Comparison of ENCODE assay signal across 11 mouse cellular contexts in the genomic region with DNA sequence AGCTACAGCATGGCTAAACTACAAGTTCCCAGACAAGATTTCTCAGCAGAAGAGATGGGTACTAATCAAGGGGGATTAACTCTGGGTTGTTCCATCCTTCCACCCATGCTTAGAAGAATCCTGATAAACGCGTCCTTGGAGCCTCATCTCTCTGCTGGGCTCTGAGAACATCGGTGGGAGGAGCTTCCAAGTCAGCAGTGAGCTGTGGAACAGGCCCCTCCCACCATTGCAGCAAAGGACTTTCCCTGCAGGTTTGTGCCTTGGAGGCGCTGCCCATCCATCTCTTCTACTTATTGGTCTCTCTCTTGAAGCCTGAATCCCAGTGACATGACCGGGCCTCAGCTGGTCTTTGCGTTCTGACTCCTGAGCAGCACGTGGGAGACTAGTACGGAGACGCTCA. TPM values are rescaled to one million over a fixed set of nuclear protein-coding genes. Genes with fewer than 3 reads are reported as not detected.
DNase-seq lines count a peak whose midpoint lies in the region; ATAC-seq lines count a peak whose summit lies in the region.
"Had no signal": no experiment of that assay in that cellular context is flagged by ENCODE, and none has a peak within 500 bp of the region (broad histone marks: within the 10 kb centered on the region; RNA-seq: fewer than 3 reads in every experiment).

No protein-coding gene starts in this region.

- 63% methylated on average over 9 of the region's 9 CpGs for WGBS in embryonic facial prominence, embryonic 13.5 days
- WGBS in embryonic facial prominence, embryonic 10.5 days: 63% methylated on average over 9 of the region's 9 CpGs
- WGBS in kidney, embryonic 15.5 days: 69% methylated on average over 9 of the region's 9 CpGs
- 63% methylated on average over 9 of the region's 9 CpGs for WGBS in kidney, embryonic 16.5 days
- 62% methylated on average over 9 of the region's 9 CpGs for WGBS in stomach, embryonic 16.5 days

- H3K27ac ChIP-seq in embryonic facial prominence, embryonic 13.5 days: peak overlapping the region; percentile 23; the same call in 1 of the 2 replicates
- H3K27ac ChIP-seq in embryonic facial prominence, embryonic 10.5 days (replicated peaks): no peak overlapping the region
- H3K27ac ChIP-seq in kidney, embryonic 15.5 days: peak overlapping the region; percentile 48; the same call in 1 of the 2 replicates
- no peak overlapping the region for H3K27ac ChIP-seq in kidney, embryonic 16.5 days (ENCODE audit: low read length)
- H3K27ac ChIP-seq in stomach, embryonic 16.5 days (ENCODE audit: low read length): peak overlapping the region; percentile 68

- no peak overlapping the region for H3K4me3 ChIP-seq in embryonic facial prominence, embryonic 13.5 days
- H3K4me3 ChIP-seq in embryonic facial prominence, embryonic 10.5 days: no peak overlapping the region
- H3K4me3 ChIP-seq in kidney, embryonic 15.5 days (replicated peaks): no peak overlapping the region
- no peak overlapping the region for H3K4me3 ChIP-seq in kidney, embryonic 16.5 days (ENCODE audit: low read length)
- H3K4me3 ChIP-seq in stomach, embryonic 16.5 days (replicated peaks; ENCODE audit: low read length): no peak overlapping the region
- H3K4me3 ChIP-seq: erythroblast, embryonic 14.5 days; limb, embryonic 12.5 days; megakaryocyte, embryonic 14.5 days had no signal

- no peaks in the 10 kb centered on the region for H3K27me3 ChIP-seq in embryonic facial prominence, embryonic 13.5 days
- H3K27me3 ChIP-seq in embryonic facial prominence, embryonic 10.5 days (replicated peaks; ENCODE audit: low read depth, poor library complexity, severe bottlenecking): no peaks in the 10 kb centered on the region
- no peaks in the 10 kb centered on the region for H3K27me3 ChIP-seq in kidney, embryonic 15.5 days
- H3K27me3 ChIP-seq in kidney, embryonic 16.5 days (ENCODE audit: insufficient read depth, low read length): no peaks in the 10 kb centered on the region
- no peaks in the 10 kb centered on the region for H3K27me3 ChIP-seq in stomach, embryonic 16.5 days (ENCODE audit: control insufficient read depth, insufficient read depth, low read length)
- H3K27me3 ChIP-seq: limb, embryonic 12.5 days; megakaryocyte, embryonic 14.5 days had no signal

- no peak overlapping the region for H3K4me2 ChIP-seq in embryonic facial prominence, embryonic 13.5 days
- no peak overlapping the region for H3K4me2 ChIP-seq in kidney, embryonic 15.5 days
- H3K4me2 ChIP-seq in kidney, embryonic 16.5 days (replicated peaks; ENCODE audit: low read depth, low read length): no peak overlapping the region
- no peak overlapping the region for H3K4me2 ChIP-seq in stomach, embryonic 16.5 days (ENCODE audit: low read depth, low read length)
- H3K4me2 ChIP-seq: limb, embryonic 12.5 days had no signal

- no peaks in the 10 kb centered on the region for H3K36me3 ChIP-seq in embryonic facial prominence, embryonic 13.5 days
- H3K36me3 ChIP-seq in embryonic facial prominence, embryonic 10.5 days (replicated peaks): no peaks in the 10 kb centered on the region
- no peaks in the 10 kb centered on the region for H3K36me3 ChIP-seq in kidney, embryonic 15.5 days
- no peaks in the 10 kb centered on the region for H3K36me3 ChIP-seq in kidney, embryonic 16.5 days (ENCODE audit: insufficient read depth, low read length)
- no peaks in the 10 kb centered on the region for H3K36me3 ChIP-seq in stomach, embryonic 16.5 days (ENCODE audit: control insufficient read depth, insufficient read depth, low read length)
- H3K36me3 ChIP-seq: limb, embryonic 12.5 days had no signal

- H3K4me1 ChIP-seq in embryonic facial prominence, embryonic 13.5 days: peaks cover 44% of the 10 kb centered on the region
- H3K4me1 ChIP-seq in embryonic facial prominence, embryonic 10.5 days: peaks cover 40% of the 10 kb centered on the region
- H3K4me1 ChIP-seq in kidney, embryonic 15.5 days: peaks cover 45% of the 10 kb centered on the region
- H3K4me1 ChIP-seq in kidney, embryonic 16.5 days (ENCODE audit: insufficient read depth, low read length): peaks cover 38% of the 10 kb centered on the region
- peaks cover 35% of the 10 kb centered on the region for H3K4me1 ChIP-seq in stomach, embryonic 16.5 days (ENCODE audit: control insufficient read depth, insufficient read depth, low read length)

- H3K9ac ChIP-seq in embryonic facial prominence, embryonic 13.5 days: no peak overlapping the region
- no peak overlapping the region for H3K9ac ChIP-seq in kidney, embryonic 15.5 days
- no peak overlapping the region for H3K9ac ChIP-seq in kidney, embryonic 16.5 days (replicated peaks; ENCODE audit: low read length)
- no peak overlapping the region for H3K9ac ChIP-seq in stomach, embryonic 16.5 days (ENCODE audit: low read length)
- H3K9ac ChIP-seq: limb, embryonic 12.5 days had no signal

- DNase-seq in embryonic facial prominence, embryonic 10.5 days (ENCODE audit: low spot score): no peak
- peak; percentile 44 for DNase-seq in retina, postnatal 1 day
- no peak for DNase-seq in retina, embryonic 14.5 days (ENCODE audit: low spot score)
- DNase-seq in cerebellum, adult 11 months: no peak

- ATAC-seq in embryonic facial prominence, embryonic 13.5 days (ENCODE audit: insufficient number of reproducible peaks, insufficient read depth, low FRiP score, low TSS enrichment, low read depth): no peak
- ATAC-seq in kidney, embryonic 15.5 days (replicated peaks; ENCODE audit: low FRiP score): no peak
- no peak for ATAC-seq in kidney, embryonic 16.5 days (ENCODE audit: low FRiP score, low TSS enrichment)
- no peak for ATAC-seq in stomach, embryonic 16.5 days (ENCODE audit: insufficient read depth, low FRiP score)

- H3K9me3 ChIP-seq in embryonic facial prominence, embryonic 13.5 days: no peaks in the 10 kb centered on the region
- H3K9me3 ChIP-seq in embryonic facial prominence, embryonic 10.5 days: no peaks in the 10 kb centered on the region
- no peaks in the 10 kb centered on the region for H3K9me3 ChIP-seq in kidney, embryonic 15.5 days (replicated peaks)
- no peaks in the 10 kb centered on the region for H3K9me3 ChIP-seq in kidney, embryonic 16.5 days (ENCODE audit: low read length)
- no peaks in the 10 kb centered on the region for H3K9me3 ChIP-seq in stomach, embryonic 16.5 days (replicated peaks; ENCODE audit: control insufficient read depth, low read length)
- H3K9me3 ChIP-seq: limb, embryonic 12.5 days; megakaryocyte, embryonic 14.5 days had no signal

RNA-seq across cellular contexts. Expression of a gene that starts 36.2 kb away (rescaled TPM):
- polyA plus RNA-seq in embryonic facial prominence, embryonic 13.5 days (2015; fragmentation: Nextera tagmentation; extraction: Ambion mirVana): 25.5 and 29.1 TPM in 2 replicates
- polyA plus RNA-seq in embryonic facial prominence, embryonic 10.5 days (2016; fragmentation: Nextera tagmentation; extraction: Ambion mirVana): 26.3 and 27.3 TPM in 2 replicates
- 23.2 and 23.5 TPM in 2 replicates for polyA plus RNA-seq in kidney, embryonic 15.5 days (2015; fragmentation: Nextera tagmentation; extraction: Ambion mirVana)
- polyA plus RNA-seq in kidney, embryonic 16.5 days (2015; fragmentation: Nextera tagmentation; extraction: Ambion mirVana): 23.8 and 28.2 TPM in 2 replicates
- 30.9 and 35.5 TPM in 2 replicates for polyA plus RNA-seq in stomach, embryonic 16.5 days (2015; fragmentation: Nextera tagmentation; extraction: Ambion mirVana)

Comparison
In these comparisons a context has a peak if more than half of its experiments do, and no peak if none do; other contexts are left out.
1. H3K27ac ChIP-seq: peak in embryonic facial prominence, embryonic 13.5 days (single experiment), kidney, embryonic 15.5 days (single experiment) and stomach, embryonic 16.5 days (single experiment); none in embryonic facial prominence, embryonic 10.5 days (single experiment) and kidney, embryonic 16.5 days (single experiment).